Mouse (Mus musculus) forebrain, embryonic 11.5 days (tissue): ENCODE data around the gene Cdx2. TPM values are rescaled to one million over a fixed set of nuclear protein-coding genes. Genes with fewer than 3 reads are reported as not detected.
A peak's percentile ranks its signal among the peaks of the same experiment; 100 is the strongest.

Source experiments
- ATAC-seq: fragments of 200-750 bp; cut with Nextera tagmentation; replicated peaks from 2 replicates; pipeline ENCODE4 v1.8.0; 2017; ENCODE audit warnings: moderate TSS enrichment; ENCODE audit not compliant: low FRiP score
- DNase-seq: peaks from one replicate; pipeline ENCODE4 v3.0.0-alpha.2; 2017; ENCODE audit warnings: low spot score
- H3K27ac ChIP-seq: fragments of 300-500 bp; sonication (generic); 2 replicates; pipeline ENCODE4 v1.5.1; 2014; ENCODE audit warnings: low read depth, low read length
- H3K27me3 ChIP-seq: fragments of 300-500 bp; sonication (generic); 2 replicates; pipeline ENCODE4 v1.6.1; 2014; ENCODE audit warnings: mild to moderate bottlenecking, low read length, mixed read lengths; ENCODE audit not compliant: control insufficient read depth, insufficient read depth
- H3K36me3 ChIP-seq: fragments of 300-500 bp; sonication (generic); 2 replicates; pipeline ENCODE4 v1.6.1; 2014; ENCODE audit warnings: mild to moderate bottlenecking, low read length, moderate library complexity, mixed read lengths; ENCODE audit not compliant: control insufficient read depth, insufficient read depth
- H3K4me1 ChIP-seq: fragments of 300-500 bp; sonication (generic); replicated peaks from 2 replicates; pipeline ENCODE4 v1.6.1; 2014; ENCODE audit warnings: low read length, mixed read lengths; ENCODE audit not compliant: control insufficient read depth, insufficient read depth
- H3K4me2 ChIP-seq: fragments of 300-500 bp; sonication (generic); 2 replicates; pipeline ENCODE4 v1.6.1; 2014; ENCODE audit warnings: low read depth, mild to moderate bottlenecking, low read length, moderate library complexity, mixed read lengths; ENCODE audit not compliant: severe bottlenecking
- H3K4me3 ChIP-seq: fragments of 300-500 bp; sonication (generic); 2 replicates; pipeline ENCODE4 v1.5.1; 2014; ENCODE audit warnings: low read depth, low read length
- H3K9ac ChIP-seq: fragments of 300-500 bp; sonication (generic); 2 replicates; pipeline ENCODE4 v1.6.1; 2014; ENCODE audit warnings: low read length
- H3K9me3 ChIP-seq: fragments of 300-500 bp; sonication (generic); 2 replicates; pipeline ENCODE4 v1.6.1; 2016; ENCODE audit warnings: low read length, mixed read lengths; ENCODE audit not compliant: control insufficient read depth
- WGBS: fragments of 180-500 bp; shearing (Covaris S2); extraction: QIAGEN DNeasy Blood & Tissue Kit; methylation state at CpG from one replicate; pipeline ENCODE4 v1.1.7; 2014; 5-methylcytosine and 5-hydroxymethylcytosine counted together
- polyA plus RNA-seq: library from polyadenylated mRNA; unstranded; fragments of >200 nt; fragmentation: Nextera tagmentation; extraction: Ambion mirVana; gene quantifications from 2 replicates; pipeline ENCODE4 v1.2.1, GENCODE M21; 2014

Gene Cdx2
- not detected in 2 replicates for polyA plus RNA-seq

- H3K27ac ChIP-seq, result no peak within 1 kb of the TSS
- under 1% methylated on average over 59 of the region's 63 CpGs for WGBS
- H3K9ac ChIP-seq, result no peak within 1 kb of the TSS
- peak; percentile 21; the same call in 1 of the 2 replicates for ATAC-seq
- no peaks in the 10 kb centered on the region for H3K9me3 ChIP-seq
- H3K4me3 ChIP-seq, result no peak within 1 kb of the TSS
- peaks cover 2% of the 10 kb centered on the region for H3K4me1 ChIP-seq
- H3K36me3 ChIP-seq, result no peaks in the 10 kb centered on the region
- no peak within 1 kb of the TSS for H3K4me2 ChIP-seq
- peaks cover 100% of the 10 kb centered on the region for H3K27me3 ChIP-seq
- no peak for DNase-seq
Measured at GRCm38 (mm10) chr5:147306638-147307397, at the start of gene Cdx2. Gene Cdx2 (minus strand): TSS chr5:147307270.

- WGBS, result 93% methylated on average over 13 of the region's 13 CpGs
- Histone ChIP-seq H3K4me1 (no peaks in the 10 kb centered on the region), H3K4me3 (no peak overlapping the region), H3K27ac (no peak overlapping the region), H3K27me3 (no peaks in the 10 kb centered on the region), H3K9ac (no peak overlapping the region), H3K36me3 (no peaks in the 10 kb centered on the region), H3K9me3 (no peaks in the 10 kb centered on the region), H3K4me2 (no peak overlapping the region)
- DNase-seq, result no peak
- ATAC-seq, result no peak
Measured at GRCm38 (mm10) chr5:147356260-147357055, 49.4 kb upstream of the Cdx2 start.

GRCm38 (mm10) chr5:147355788-147356187 lies 48.7 kb upstream of the Cdx2 start:
- DNase-seq (no peak), ATAC-seq (no peak)
- Histone ChIP-seq H3K4me1 (no peaks in the 10 kb centered on the region), H3K9ac (no peak overlapping the region), H3K4me3 (no peak overlapping the region), H3K4me2 (no peak overlapping the region), H3K27ac (no peak overlapping the region), H3K36me3 (no peaks in the 10 kb centered on the region), H3K27me3 (no peaks in the 10 kb centered on the region), H3K9me3 (no peaks in the 10 kb centered on the region)
- 81% methylated on average over 3 of the region's 3 CpGs for WGBS

- Histone ChIP-seq H3K27me3 (no peaks in the 10 kb centered on the region), H3K27ac (no peak overlapping the region), H3K36me3 (no peaks in the 10 kb centered on the region), H3K9ac (no peak overlapping the region), H3K9me3 (no peaks in the 10 kb centered on the region), H3K4me2 (no peak overlapping the region), H3K4me1 (no peaks in the 10 kb centered on the region), H3K4me3 (no peak overlapping the region)
- no peak for DNase-seq
- WGBS, result 80% methylated on average over 8 of the region's 8 CpGs
- ATAC-seq, result no peak
Measured at GRCm38 (mm10) chr5:147354985-147355384, 47.9 kb upstream of the Cdx2 start.

GRCm38 (mm10) chr5:147354161-147354780 lies 47.2 kb upstream of the Cdx2 start:
- Histone ChIP-seq H3K36me3 (no peaks in the 10 kb centered on the region), H3K27me3 (no peaks in the 10 kb centered on the region), H3K9ac (no peak overlapping the region), H3K27ac (no peak overlapping the region), H3K9me3 (no peaks in the 10 kb centered on the region), H3K4me3 (no peak overlapping the region), H3K4me2 (no peak overlapping the region), H3K4me1 (no peaks in the 10 kb centered on the region)
- DNase-seq, result peak; percentile 46
- no peak for ATAC-seq
- 59% methylated on average over 17 of the region's 17 CpGs for WGBS

GRCm38 (mm10) chr5:147351931-147352330 lies 44.9 kb upstream of the Cdx2 start:
- Histone ChIP-seq H3K27ac (no peak overlapping the region), H3K9ac (no peak overlapping the region), H3K9me3 (no peaks in the 10 kb centered on the region), H3K36me3 (no peaks in the 10 kb centered on the region), H3K4me1 (no peaks in the 10 kb centered on the region), H3K4me2 (no peak overlapping the region), H3K27me3 (no peaks in the 10 kb centered on the region), H3K4me3 (no peak overlapping the region)
- WGBS, result 88% methylated on average over 8 of the region's 8 CpGs
- DNase-seq (peak; percentile 15), ATAC-seq (no peak)

- no peak overlapping the region for H3K4me2 ChIP-seq
- no peak overlapping the region for H3K9ac ChIP-seq
- WGBS, result 79% methylated on average over 1 of the region's 1 CpGs
- no peaks in the 10 kb centered on the region for H3K36me3 ChIP-seq
- DNase-seq (peak; percentile 20), ATAC-seq (no peak)
- H3K4me3 ChIP-seq, result no peak overlapping the region
- no peaks in the 10 kb centered on the region for H3K27me3 ChIP-seq
- H3K4me1 ChIP-seq, result no peaks in the 10 kb centered on the region
- H3K27ac ChIP-seq, result no peak overlapping the region
- no peaks in the 10 kb centered on the region for H3K9me3 ChIP-seq
Measured at GRCm38 (mm10) chr5:147345981-147346380, 38.9 kb upstream of the Cdx2 start.

GRCm38 (mm10) chr5:147343904-147344303 lies 36.8 kb upstream of the Cdx2 start:
- 84% methylated on average over 10 of the region's 10 CpGs for WGBS
- H3K9me3 ChIP-seq, result no peaks in the 10 kb centered on the region
- no peaks in the 10 kb centered on the region for H3K4me1 ChIP-seq
- H3K9ac ChIP-seq, result no peak overlapping the region
- ATAC-seq, result no peak
- H3K4me2 ChIP-seq, result no peak overlapping the region
- no peak overlapping the region for H3K4me3 ChIP-seq
- H3K36me3 ChIP-seq, result no peaks in the 10 kb centered on the region
- peak; percentile 38 for DNase-seq
- no peaks in the 10 kb centered on the region for H3K27me3 ChIP-seq
- no peak overlapping the region for H3K27ac ChIP-seq
